Mouse (Mus musculus): ENCODE data around the gene Rogdi.

Rogdi gene

GRCm38 (mm10) chr16:5013054-5013838 lies at the start of gene Rogdi:
TSS of gene Rogdi (minus strand) at chr16:5013553.
- DNase-seq (ENCODE audit: low read depth, low spot score) = peak; percentile 100

- DNase-seq (ENCODE audit: low read depth, low spot score) = peak; percentile 45
Observed at GRCm38 (mm10) chr16:5058114-5058513, 44.8 kb upstream of the Rogdi start.

GRCm38 (mm10) chr16:5050251-5051110 lies 37.1 kb upstream of the Rogdi start:
- peak; percentile 88 for DNase-seq (ENCODE audit: low read depth, low spot score)

- DNase-seq (ENCODE audit: low read depth, low spot score) = peak; percentile 100
Observed at GRCm38 (mm10) chr16:5049774-5050234, 36.5 kb upstream of the Rogdi start, which contains the start of the genes Glyr1 and Ubn1. TSS of gene Glyr1 (minus strand) at chr16:5049863. TSS of gene Ubn1 (plus strand) at chr16:5050057.

GRCm38 (mm10) chr16:5049182-5049773 lies 35.9 kb upstream of the Rogdi start:
- DNase-seq (ENCODE audit: low read depth, low spot score) = no peak

- DNase-seq (ENCODE audit: low read depth, low spot score) = no peak
Observed at GRCm38 (mm10) chr16:5045322-5045721, 32.0 kb upstream of the Rogdi start.

- peak; percentile 31 for DNase-seq (ENCODE audit: low read depth, low spot score)
Observed at GRCm38 (mm10) chr16:5036649-5037234, 23.4 kb upstream of the Rogdi start.

- DNase-seq (ENCODE audit: low read depth, low spot score) = no peak
Observed at GRCm38 (mm10) chr16:5035591-5035990, 22.2 kb upstream of the Rogdi start.

- no peak for DNase-seq (ENCODE audit: low read depth, low spot score)
Observed at GRCm38 (mm10) chr16:5029847-5030246, 16.5 kb upstream of the Rogdi start.

- no peak for DNase-seq (ENCODE audit: low read depth, low spot score)
Observed at GRCm38 (mm10) chr16:5024021-5024420, 10.7 kb upstream of the Rogdi start.

- no peak for DNase-seq (ENCODE audit: low read depth, low spot score)
Observed at GRCm38 (mm10) chr16:5014578-5014977, 1.2 kb upstream of the Rogdi start.

- peak; percentile 40 for DNase-seq (ENCODE audit: low read depth, low spot score)
Observed at GRCm38 (mm10) chr16:5012036-5013005, 1.0 kb downstream of the Rogdi start.

- no peak for DNase-seq (ENCODE audit: low read depth, low spot score)
Observed at GRCm38 (mm10) chr16:5011285-5011684, 2.1 kb downstream of the Rogdi start.

GRCm38 (mm10) chr16:5010371-5010935 lies 2.9 kb downstream of the Rogdi start:
- DNase-seq (ENCODE audit: low read depth, low spot score) = peak; percentile 22

GRCm38 (mm10) chr16:5008076-5008475 lies 5.3 kb downstream of the Rogdi start:
- no peak for DNase-seq (ENCODE audit: low read depth, low spot score)

GRCm38 (mm10) chr16:5007492-5007891 lies 5.9 kb downstream of the Rogdi start:
- no peak for DNase-seq (ENCODE audit: low read depth, low spot score)

- no peak for DNase-seq (ENCODE audit: low read depth, low spot score)
Observed at GRCm38 (mm10) chr16:5007067-5007466, 6.3 kb downstream of the Rogdi start, which contains the start of gene Smim22. TSS of gene Smim22 (plus strand) at chr16:5007288.

- DNase-seq (ENCODE audit: low read depth, low spot score) = no peak
Observed at GRCm38 (mm10) chr16:5000611-5001010, 12.7 kb downstream of the Rogdi start.

GRCm38 (mm10) chr16:4998984-4999383 lies 14.4 kb downstream of the Rogdi start:
- DNase-seq (ENCODE audit: low read depth, low spot score) = no peak

- no peak for DNase-seq (ENCODE audit: low read depth, low spot score)
Observed at GRCm38 (mm10) chr16:4997553-4997952, 15.8 kb downstream of the Rogdi start, which contains the start of gene Sept12. TSS of gene Sept12 (minus strand) at chr16:4997852.

Measured in brain, adult 2 months (tissue).